ENCODE assay signal across 21 mouse cellular contexts in genomic region chr2:142758091-142758765, GRCm38 (mm10).
A peak's percentile ranks its signal among the peaks of the same experiment; 100 is the strongest.
DNase-seq lines count a peak whose midpoint lies in the region; ATAC-seq and TF ChIP-seq lines count a peak whose summit lies in the region.
"Had no signal": no experiment of that assay in that cellular context is flagged by ENCODE, and none has a peak within 500 bp of the region (broad histone marks: within the 10 kb centered on the region; RNA-seq: fewer than 3 reads in every experiment).

No protein-coding gene starts in this region.

- no peak overlapping the region for H3K9ac ChIP-seq in kidney, postnatal 0 days (ENCODE audit: low read depth, low read length)
- H3K9ac ChIP-seq: liver, embryonic 13.5 days; neural tube, embryonic 12.5 days had no signal

- TF ChIP-seq CTCF in kidney, postnatal 0 days (IDR thresholded peaks at IDR 0.05; ENCODE audit: low read depth) = no peak
- no peak for TF ChIP-seq CTCF in C2C12 (IDR thresholded peaks at IDR 0.05; ENCODE audit: control insufficient read depth, insufficient read depth, insufficient read length)

- intact Hi-C loops in heart, postnatal 36 days (cut with DNase I) = no loop called here

- ATAC-seq in kidney, postnatal 0 days (replicated peaks; ENCODE audit: low FRiP score, low read depth) = 0 out of 2 replicates have a peak, but pooled peaks have one; percentile 36
- ATAC-seq: activated CD4-positive, CD25-positive, alpha-beta regulatory T cell, adult 4 months; forebrain, embryonic 14.5 days; hindbrain, postnatal 0 days; midbrain, embryonic 16.5 days had no signal

- H3K79me2 ChIP-seq in C2C12 (ENCODE audit: control insufficient read depth, insufficient read depth) = no peaks in the 10 kb centered on the region

- H3K36me3 ChIP-seq in kidney, postnatal 0 days (ENCODE audit: insufficient read depth, low read length) = 0 out of 2 replicates have a peak, but pooled peaks cover 7% of the 10 kb centered on the region
- H3K36me3 ChIP-seq in C2C12 (ENCODE audit: control insufficient read depth, insufficient read depth) = no peaks in the 10 kb centered on the region
- H3K36me3 ChIP-seq: liver, embryonic 13.5 days; neural tube, embryonic 12.5 days had no signal

- H3K4me1 ChIP-seq in kidney, postnatal 0 days (replicated peaks; ENCODE audit: insufficient read depth, low read length) = no peaks in the 10 kb centered on the region
- H3K4me1 ChIP-seq: liver, embryonic 13.5 days; neural tube, embryonic 12.5 days had no signal

- H3ac ChIP-seq in C2C12 (ENCODE audit: control insufficient read depth, insufficient read length, low read depth) = no peak overlapping the region

- H3K27me3 ChIP-seq in kidney, postnatal 0 days (ENCODE audit: insufficient read depth, low read length) = no peaks in the 10 kb centered on the region
- no peaks in the 10 kb centered on the region for H3K27me3 ChIP-seq in C2C12 (ENCODE audit: control insufficient read depth, insufficient read depth, insufficient read length)
- H3K27me3 ChIP-seq: liver, embryonic 13.5 days; neural tube, embryonic 12.5 days had no signal

- no peak overlapping the region for H3K27ac ChIP-seq in kidney, postnatal 0 days
- H3K27ac ChIP-seq: hindbrain, postnatal 0 days; liver, embryonic 13.5 days; neural tube, embryonic 12.5 days; stomach, postnatal 0 days had no signal

- no peak overlapping the region for H3K4me3 ChIP-seq in kidney, postnatal 0 days (replicated peaks; ENCODE audit: low read depth, low read length)
- H3K4me3 ChIP-seq in C2C12 (ENCODE audit: insufficient read depth, poor library complexity, severe bottlenecking) = no peak overlapping the region
- H3K4me3 ChIP-seq: liver, embryonic 13.5 days; neural tube, embryonic 12.5 days had no signal

- no peak for DNase-seq in kidney, postnatal 0 days (ENCODE audit: low spot score)
- DNase-seq in kidney, postnatal 14 days = no peak
- peak; percentile 59 for DNase-seq in adipocyte (ENCODE audit: low spot score)
- peak; percentile 36 for DNase-seq in large intestine, adult 2 months (ENCODE audit: low read depth, low spot score)
- DNase-seq in thymus, postnatal 10 days (ENCODE audit: low spot score in 2 of 2) = no peak
- no peak for DNase-seq in heart, postnatal 36 days
- DNase-seq in kidney, postnatal 36 days = no peak
- DNase-seq: cerebellum, postnatal 10 days; heart, postnatal 14 days; kidney, adult 2 months; layer of hippocampus, postnatal 36 days; liver, embryonic 13.5 days; thymus, postnatal 14 days had no signal

- no peaks in the 10 kb centered on the region for H3K79me3 ChIP-seq in C2C12 (ENCODE audit: low read depth)

- H3K4me2 ChIP-seq in kidney, postnatal 0 days (ENCODE audit: low read length) = no peak overlapping the region
- H3K4me2 ChIP-seq: heart, embryonic 11.5 days; liver, embryonic 13.5 days; neural tube, embryonic 12.5 days had no signal

- 66% methylated on average over 3 of the region's 3 CpGs for WGBS in kidney, postnatal 0 days
- WGBS in large intestine, adult 2 months = 47% methylated on average over 3 of the region's 3 CpGs

- H3K9me3 ChIP-seq in kidney, postnatal 0 days (replicated peaks; ENCODE audit: low read length) = no peaks in the 10 kb centered on the region
- H3K9me3 ChIP-seq: liver, embryonic 13.5 days; neural tube, embryonic 12.5 days had no signal

TF ChIP-seq in C2C12, 6 proteins besides CTCF, POLR2A, EP300 and RAD21:
- TF ChIP-seq CEBPB (IDR thresholded peaks at IDR 0.05; ENCODE audit: low read depth) = no peak
- peak; percentile 16 for TF ChIP-seq FOSL1 (IDR thresholded peaks at IDR 0.05; ENCODE audit: insufficient read depth, low read length, poor library complexity, severe bottlenecking)
- no peak for TF ChIP-seq MYOG (IDR thresholded peaks at IDR 0.05; ENCODE audit: control insufficient read depth, extremely low read depth, insufficient read length)

Comparison
In these comparisons a context has a peak if more than half of its experiments do, and no peak if none do; other contexts are left out.
1. DNase-seq: peak in adipocyte (single experiment) and large intestine, adult 2 months (single experiment); none in kidney, postnatal 0 days (single experiment), kidney, postnatal 14 days (single experiment), thymus, postnatal 10 days (0 of 2), heart, postnatal 36 days (0 of 2) and kidney, postnatal 36 days (0 of 2).